Mouse (Mus musculus): ENCODE data around the gene Pcdh10. TPM values are rescaled to one million over a fixed set of nuclear protein-coding genes. Genes with fewer than 3 reads are reported as not detected.

Gene Pcdh10
- polyA plus RNA-seq, 1 experiment from 2014 or later, result 9.8 TPM

DNA sequence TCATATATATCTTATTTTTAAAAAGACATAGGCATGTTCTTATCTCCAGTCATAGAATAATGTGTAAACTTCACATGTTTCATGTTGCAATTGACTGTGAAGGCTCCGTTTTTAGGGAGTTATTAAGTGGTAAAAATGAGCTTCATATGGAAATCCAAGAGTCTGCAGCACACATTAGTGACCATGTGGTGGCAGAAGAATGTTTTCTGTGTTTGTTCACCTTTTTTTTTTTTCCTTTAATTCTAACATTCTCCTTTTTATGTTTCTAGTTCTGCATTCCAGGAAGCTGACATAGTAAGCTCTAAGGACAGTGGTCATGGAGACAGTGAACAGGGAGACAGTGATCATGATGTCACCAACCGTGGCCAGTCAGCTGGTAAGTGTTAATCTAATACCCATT is 5.6 kb downstream of the Pcdh10 start:
- Histone ChIP-seq H3K4me1 (replicated peaks) (peaks cover 27% of the 10 kb centered on the region), H3K4me2 (peak overlapping the region; percentile 94), H3K27ac (replicated peaks) (no peak overlapping the region), H3K4me3 (peak overlapping the region; percentile 17), H3K9me3 (no peaks in the 10 kb centered on the region), H3K9ac (no peak overlapping the region), H3K27me3 (no peaks in the 10 kb centered on the region), H3K36me3 (no peaks in the 10 kb centered on the region)
- ATAC-seq (ENCODE audit: low read depth), result no peak
- WGBS, result 48% methylated on average over 2 of the region's 2 CpGs

DNA sequence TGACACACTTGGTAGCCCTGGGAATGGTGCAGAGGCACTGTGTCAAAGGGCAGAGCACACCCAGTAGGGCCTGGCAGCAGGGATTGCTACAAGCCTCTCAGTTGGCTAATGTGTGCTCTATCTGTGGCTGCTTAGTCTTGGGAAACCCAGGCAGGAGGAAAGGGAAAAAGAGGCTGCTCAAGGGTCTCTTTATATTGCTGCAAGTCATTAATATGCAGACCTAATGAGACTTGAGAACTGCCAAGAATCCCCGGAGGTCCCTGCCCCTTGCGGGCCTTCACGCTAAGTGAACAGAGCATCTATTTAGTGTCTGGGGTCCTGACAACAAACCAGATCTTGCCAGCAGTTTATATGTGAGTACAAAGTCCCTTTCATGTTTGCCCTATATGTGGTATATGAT is 6.8 kb downstream of the Pcdh10 start:
- peaks cover 27% of the 10 kb centered on the region for H3K4me1 ChIP-seq (replicated peaks)

GRCm38 (mm10) chr3:45385451-45385850 is 7.3 kb downstream of the Pcdh10 start:
- Histone ChIP-seq H3K9ac (no peak overlapping the region), H3K4me3 (0 out of 2 replicates have a peak overlapping the region, but pooled peaks have one; percentile 5), H3K4me1 (replicated peaks) (peaks cover 27% of the 10 kb centered on the region), H3K27ac (replicated peaks) (0 out of 2 replicates have a peak overlapping the region, but pooled peaks have one; percentile 61), H3K9me3 (no peaks in the 10 kb centered on the region), H3K4me2 (peak overlapping the region; percentile 32), H3K36me3 (no peaks in the 10 kb centered on the region), H3K27me3 (no peaks in the 10 kb centered on the region)
- ATAC-seq (ENCODE audit: low read depth), result no peak
- WGBS, result 40% methylated on average over 2 of the region's 2 CpGs

More for the DNA sequence above, 6.8 kb downstream of the Pcdh10 start:
- Histone ChIP-seq H3K9me3 (no peaks in the 10 kb centered on the region), H3K4me2 (peak overlapping the region; percentile 32), H3K4me3 (peak overlapping the region; percentile 0; the same call in 1 of the 2 replicates), H3K27ac (replicated peaks) (no peak overlapping the region; the same call in 1 of the 2 replicates), H3K36me3 (no peaks in the 10 kb centered on the region), H3K27me3 (no peaks in the 10 kb centered on the region), H3K9ac (peak overlapping the region; percentile 26; the same call in 1 of the 2 replicates)
- peak; percentile 69 for ATAC-seq (ENCODE audit: low read depth)
- 15% methylated on average over 3 of the region's 3 CpGs for WGBS

DNA sequence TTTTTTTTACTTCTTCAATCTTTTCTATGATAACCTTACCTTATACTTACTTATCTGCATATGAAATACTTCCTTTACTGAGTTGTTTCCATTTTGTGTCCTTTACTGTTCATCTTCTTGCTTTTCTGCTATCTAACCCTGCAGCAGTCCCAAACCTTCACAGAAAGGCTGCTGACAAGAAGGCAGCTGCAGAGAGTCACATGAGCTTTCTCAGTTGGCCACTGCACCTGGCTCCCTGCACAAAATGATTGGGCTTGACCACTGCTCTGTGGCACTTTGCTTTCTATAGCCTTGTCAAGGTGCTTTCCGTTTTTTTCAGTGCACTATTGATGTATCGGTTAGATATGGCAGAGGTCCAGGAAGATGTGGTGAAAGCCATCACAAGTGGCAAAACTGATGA is 8.3 kb downstream of the Pcdh10 start:
- H3K4me3 ChIP-seq, result no peak overlapping the region
- no peak for ATAC-seq (ENCODE audit: low read depth)
- H3K9ac ChIP-seq, result no peak overlapping the region
- no peaks in the 10 kb centered on the region for H3K27me3 ChIP-seq
- H3K4me2 ChIP-seq, result peak overlapping the region; percentile 20; the same call in 1 of the 2 replicates
- no peaks in the 10 kb centered on the region for H3K36me3 ChIP-seq
- H3K9me3 ChIP-seq, result no peaks in the 10 kb centered on the region
- peaks cover 27% of the 10 kb centered on the region for H3K4me1 ChIP-seq (replicated peaks)
- 61% methylated on average over 2 of the region's 2 CpGs for WGBS
- no peak overlapping the region for H3K27ac ChIP-seq (replicated peaks)

DNA sequence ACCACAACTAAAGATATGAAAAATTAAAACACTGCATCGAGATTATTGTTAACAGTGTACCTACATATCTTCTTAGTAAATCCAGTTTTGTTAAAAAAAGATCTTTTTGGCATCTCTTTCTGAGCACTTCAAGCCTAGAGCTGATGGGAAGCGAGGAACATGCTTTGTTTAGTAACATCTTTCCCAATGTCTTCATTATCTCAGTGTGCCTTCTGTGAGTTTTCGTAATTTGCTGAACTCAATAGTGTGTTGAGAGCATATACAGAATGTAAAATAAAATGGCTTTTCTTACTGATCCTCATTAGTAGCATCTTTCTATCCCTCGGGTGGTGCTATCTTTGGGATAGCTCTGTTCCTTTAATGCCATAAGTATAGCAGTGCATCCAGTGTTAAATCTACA is 18.9 kb downstream of the Pcdh10 start:
- Histone ChIP-seq H3K36me3 (peaks cover 10% of the 10 kb centered on the region), H3K27me3 (no peaks in the 10 kb centered on the region), H3K4me2 (no peak overlapping the region), H3K9me3 (no peaks in the 10 kb centered on the region), H3K4me3 (no peak overlapping the region), H3K9ac (no peak overlapping the region), H3K4me1 (replicated peaks) (no peaks in the 10 kb centered on the region), H3K27ac (replicated peaks) (no peak overlapping the region)
- no peak for ATAC-seq (ENCODE audit: low read depth)
- WGBS, result 86% methylated on average over 4 of the region's 4 CpGs

DNA sequence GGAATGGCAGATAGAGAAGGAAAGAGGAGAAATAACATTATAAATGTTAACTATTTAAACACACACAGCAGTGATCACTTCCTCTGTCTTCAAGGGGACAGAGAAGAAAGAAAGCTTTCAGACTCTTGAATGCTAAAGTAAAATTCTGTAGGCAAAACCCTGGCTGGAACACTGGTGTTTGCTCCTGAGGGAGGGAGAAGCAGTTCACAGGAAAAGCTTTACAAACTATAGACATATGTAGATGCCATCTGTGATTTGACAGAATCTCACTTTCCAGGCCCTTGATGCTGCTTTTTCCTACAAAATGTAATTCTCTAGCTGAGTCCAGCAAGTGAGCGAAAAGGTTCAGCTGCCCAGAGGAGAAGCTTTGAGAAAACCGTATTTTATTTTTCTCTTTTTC is 25.0 kb downstream of the Pcdh10 start:
- ATAC-seq (ENCODE audit: low read depth), result no peak

GRCm38 (mm10) chr3:45431691-45432090 is 53.5 kb downstream of the Pcdh10 start:
- H3K9me3 ChIP-seq, result no peaks in the 10 kb centered on the region
- no peak overlapping the region for H3K9ac ChIP-seq
- no peaks in the 10 kb centered on the region for H3K36me3 ChIP-seq
- WGBS, result 40% methylated on average over 1 of the region's 1 CpGs
- no peak overlapping the region for H3K27ac ChIP-seq (replicated peaks)
- H3K4me1 ChIP-seq (replicated peaks), result peaks cover 5% of the 10 kb centered on the region; the same call in 1 of the 2 replicates
- H3K27me3 ChIP-seq, result no peaks in the 10 kb centered on the region
- ATAC-seq (ENCODE audit: low read depth), result no peak
- no peak overlapping the region for H3K4me2 ChIP-seq
- H3K4me3 ChIP-seq, result no peak overlapping the region

More for the DNA sequence above, 25.0 kb downstream of the Pcdh10 start:
- no peak overlapping the region for H3K9ac ChIP-seq
- no peaks in the 10 kb centered on the region for H3K27me3 ChIP-seq
- H3K4me3 ChIP-seq, result no peak overlapping the region
- H3K4me2 ChIP-seq, result no peak overlapping the region
- H3K9me3 ChIP-seq, result no peaks in the 10 kb centered on the region
- no peak overlapping the region for H3K27ac ChIP-seq (replicated peaks)
- WGBS, result 80% methylated on average over 2 of the region's 2 CpGs
- no peaks in the 10 kb centered on the region for H3K4me1 ChIP-seq (replicated peaks)
- no peaks in the 10 kb centered on the region for H3K36me3 ChIP-seq

GRCm38 (mm10) chr3:45432172-45432765 is 54.1 kb downstream of the Pcdh10 start:
- 44% methylated on average over 11 of the region's 11 CpGs for WGBS
- Histone ChIP-seq H3K27me3 (no peaks in the 10 kb centered on the region), H3K27ac (replicated peaks) (no peak overlapping the region), H3K4me3 (no peak overlapping the region), H3K9me3 (no peaks in the 10 kb centered on the region), H3K4me2 (peak overlapping the region; percentile 16; the same call in 1 of the 2 replicates), H3K4me1 (replicated peaks) (peaks cover 5% of the 10 kb centered on the region; the same call in 1 of the 2 replicates), H3K36me3 (no peaks in the 10 kb centered on the region), H3K9ac (no peak overlapping the region)
- no peak for ATAC-seq (ENCODE audit: low read depth)
